Mouse (Mus musculus) spleen, adult 2 months (tissue): ENCODE results near the gene Rxrb. TPM values are rescaled to one million over a fixed set of nuclear protein-coding genes. Genes with fewer than 3 reads are reported as not detected.
"Not testable (repeated sequence)": the region's sequence is repeated elsewhere in the genome, so short reads cannot be mapped to it uniquely, and the experiment has no call there.

Experiments used
- DNase-seq, 2 experiments: peaks; one replicate each; pipeline versions ENCODE4 v3.0.0 to v3.0.0-alpha.2; 2012 to 2021; ENCODE audit warnings: low spot score in 2 of 2, low read depth in 1 of 2
- H3K27ac ChIP-seq: fragments of 200-500 bp; 2 replicates; pipeline ENCODE4 v1.5.1; 2012; ENCODE audit warnings: low read length, inconsistent platforms; ENCODE audit not compliant: insufficient read depth
- H3K27me3 ChIP-seq: fragments of 200-500 bp; 2 replicates; pipeline ENCODE4 v1.6.1; 2012; ENCODE audit warnings: mild to moderate bottlenecking, moderate library complexity, low read length, inconsistent platforms; ENCODE audit not compliant: control insufficient read depth, insufficient read depth
- H3K36me3 ChIP-seq: fragments of 200-500 bp; 2 replicates; pipeline ENCODE4 v1.6.1; 2012; ENCODE audit warnings: mild to moderate bottlenecking, low read length, inconsistent platforms; ENCODE audit not compliant: control insufficient read depth, insufficient read depth
- H3K4me1 ChIP-seq: fragments of 200-500 bp; 2 replicates; pipeline ENCODE4 v1.6.1; 2011; ENCODE audit warnings: inconsistent platforms; ENCODE audit not compliant: control insufficient read depth, insufficient read depth, insufficient read length
- H3K4me3 ChIP-seq: fragments of 200-500 bp; 2 replicates; pipeline ENCODE4 v1.5.1; 2011; ENCODE audit warnings: mild to moderate bottlenecking, inconsistent platforms; ENCODE audit not compliant: insufficient read depth, insufficient read length; ENCODE audit errors: extremely low read depth
- CTCF ChIP-seq: fragments of 200-500 bp; IDR thresholded peaks from 2 replicates; pipeline ENCODE4 v1.5.1; 2011; ENCODE audit warnings: mild to moderate bottlenecking, inconsistent platforms; ENCODE audit not compliant: insufficient read depth, insufficient read length, insufficient replicate concordance; ENCODE audit errors: extremely low read depth
- POLR2A ChIP-seq: fragments of 200-500 bp; IDR thresholded peaks from 2 replicates; pipeline ENCODE4 v1.6.1; 2011; ENCODE audit warnings: low read depth, low read length, inconsistent platforms
- WGBS: fragments of 180-500 bp; shearing (Covaris S2); methylation state at CpG from one replicate; pipeline ENCODE4 v1.1.7; 2018; 5-methylcytosine and 5-hydroxymethylcytosine counted together
- polyA plus RNA-seq: library from polyadenylated mRNA; depleted of rRNA; stranded (reverse); fragments of >200 nt; gene quantifications from 2 replicates; pipeline ENCODE4 v1.2.3, GENCODE M21; 2012

Rxrb gene
- polyA plus RNA-seq, 1 experiment, result 76.9 TPM

DNA sequence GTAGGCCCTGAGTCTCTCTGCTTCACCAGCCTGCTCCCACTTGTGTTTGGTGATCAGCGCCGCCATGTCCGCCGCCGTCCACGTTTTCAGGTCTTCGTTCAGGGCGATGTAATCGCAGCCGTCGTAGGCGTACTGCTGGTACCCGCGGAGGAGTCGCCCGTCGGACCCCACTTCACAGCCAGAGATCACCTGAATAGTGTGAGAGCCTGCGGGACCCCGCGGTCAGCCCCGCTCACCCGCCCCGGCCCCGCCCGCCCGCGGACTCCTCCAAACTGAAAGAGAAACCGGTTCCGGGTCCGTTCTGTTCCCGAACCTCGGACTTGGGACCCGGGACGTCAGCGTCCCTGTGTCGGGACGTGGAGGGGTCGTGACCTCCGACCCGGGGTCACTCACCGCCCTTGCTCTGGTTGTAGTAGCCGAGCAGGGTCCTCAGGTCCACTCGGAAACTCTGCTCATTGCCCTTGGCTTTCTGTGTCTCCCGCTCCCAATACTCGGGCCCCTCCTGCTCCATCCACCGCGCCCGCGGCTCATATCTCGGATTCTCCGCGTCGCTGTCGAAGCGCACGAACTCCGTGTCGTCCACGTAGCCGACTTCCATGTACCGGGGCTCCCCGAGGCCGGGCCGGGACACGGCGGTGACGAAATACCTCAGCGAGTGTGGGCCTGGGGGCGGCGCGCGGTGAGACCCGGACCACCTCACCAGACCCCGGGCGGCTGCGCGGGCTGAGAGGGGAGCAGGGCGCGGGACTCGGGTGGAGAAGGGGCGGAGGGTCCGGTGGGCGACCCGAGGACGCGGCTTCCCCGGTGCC is 32.1 kb upstream of the Rxrb start:
- no peak for TF ChIP-seq CTCF
- Histone ChIP-seq H3K27me3 (no peaks in the 10 kb centered on the region), H3K4me1 (peaks cover 10% of the 10 kb centered on the region; the same call in 1 of the 2 replicates), H3K27ac (peak overlapping the region; percentile 93), H3K4me3 (peak overlapping the region; percentile 87), H3K36me3 (peaks cover 23% of the 10 kb centered on the region)
- DNase-seq, result no peak
- WGBS, result under 1% methylated on average over 83 of the region's 87 CpGs

DNA sequence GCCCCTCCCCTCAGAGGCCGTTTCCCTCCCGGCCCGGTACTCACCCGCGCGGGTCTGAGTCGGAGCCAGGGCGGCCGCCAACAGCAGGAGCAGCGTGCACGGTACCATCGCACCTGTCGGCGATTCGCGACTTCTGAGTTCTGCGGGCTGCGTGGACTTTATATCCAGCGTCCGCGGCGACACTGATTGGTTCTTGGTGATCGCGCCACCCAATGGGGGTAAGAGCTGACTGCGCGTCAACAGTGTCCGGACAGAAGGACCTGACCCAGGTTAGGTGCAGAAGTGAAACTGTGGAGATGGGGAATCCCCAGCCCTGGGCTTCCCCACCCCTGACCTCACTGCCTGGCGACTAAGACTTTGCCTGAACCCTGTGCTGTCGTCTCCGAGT is 31.5 kb upstream of the Rxrb start, which contains the start of gene H2-K1:
TSS of gene H2-K1 (minus strand) at position 198 of the 388 bp plus-strand sequence.
- TF ChIP-seq CTCF (no peak), POLR2A (peak; percentile 100)
- under 1% methylated on average over 30 of the region's 30 CpGs for WGBS
- Histone ChIP-seq H3K4me3 (peak within 1 kb of the TSS; percentile 87), H3K4me1 (peaks cover 10% of the 10 kb centered on the region; the same call in 1 of the 2 replicates), H3K36me3 (peaks cover 23% of the 10 kb centered on the region), H3K27me3 (no peaks in the 10 kb centered on the region), H3K27ac (peak within 1 kb of the TSS; percentile 93)
- DNase-seq, result peak; percentile 97

DNA sequence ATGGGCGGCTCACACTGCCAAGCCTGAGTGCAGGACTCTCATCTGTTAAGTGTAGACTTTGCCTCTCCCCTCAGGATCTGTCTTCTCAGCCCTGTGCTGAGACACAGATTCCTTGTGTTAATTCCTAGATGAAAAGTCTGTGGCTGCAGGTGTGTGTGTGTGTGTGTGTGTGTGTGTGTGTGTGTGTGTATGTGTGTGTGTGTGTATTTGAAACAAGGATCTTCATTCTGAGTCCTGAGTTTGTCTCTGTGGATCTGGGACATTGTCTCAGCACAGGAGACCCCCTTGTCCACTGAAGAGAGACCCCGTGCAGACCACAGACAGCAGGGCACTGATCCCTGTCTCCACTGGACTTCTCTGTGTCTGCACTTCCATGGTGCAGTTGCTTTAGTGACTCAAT is 30.8 kb upstream of the Rxrb start:
- 30% methylated on average over 2 of the region's 2 CpGs for WGBS
- H3K4me1 ChIP-seq, DNase-seq, H3K27me3 ChIP-seq: not testable (repeated sequence)
- Histone ChIP-seq H3K36me3 (peaks cover 19% of the 10 kb centered on the region), H3K27ac (peak overlapping the region; percentile 83), H3K4me3 (peak overlapping the region; percentile 59)

DNA sequence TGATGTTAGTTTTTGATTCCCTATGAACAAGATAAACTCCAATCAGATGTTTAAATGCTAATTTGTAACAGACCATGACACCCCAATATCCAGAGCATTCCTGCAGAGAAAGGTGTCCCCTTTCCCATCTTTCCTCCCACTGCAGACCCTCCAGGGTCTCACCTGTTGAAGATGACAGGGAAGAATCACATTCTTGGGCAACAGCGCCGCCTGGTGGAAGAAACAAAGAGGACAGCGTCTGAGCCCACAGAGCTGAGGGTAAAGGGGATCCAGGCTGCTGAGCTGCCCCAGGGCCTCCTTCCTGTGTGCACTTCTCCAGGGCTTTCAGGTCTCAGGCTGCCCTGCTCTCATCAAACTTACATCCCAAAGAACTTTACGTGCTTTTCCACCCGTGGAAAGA is 28.2 kb upstream of the Rxrb start:
- 8% methylated on average over 5 of the region's 5 CpGs for WGBS
- peaks cover 4% of the 10 kb centered on the region; the same call in 1 of the 2 replicates for H3K4me1 ChIP-seq
- no peaks in the 10 kb centered on the region for H3K27me3 ChIP-seq
- peaks cover 10% of the 10 kb centered on the region for H3K36me3 ChIP-seq
- peak; percentile 38; the same call in 1 of the 2 replicates for TF ChIP-seq CTCF
- TF ChIP-seq POLR2A, result no peak
- DNase-seq, result peak in 1 of 2 experiments; percentile 56
- H3K4me3 ChIP-seq, result no peak overlapping the region
- no peak overlapping the region for H3K27ac ChIP-seq

DNA sequence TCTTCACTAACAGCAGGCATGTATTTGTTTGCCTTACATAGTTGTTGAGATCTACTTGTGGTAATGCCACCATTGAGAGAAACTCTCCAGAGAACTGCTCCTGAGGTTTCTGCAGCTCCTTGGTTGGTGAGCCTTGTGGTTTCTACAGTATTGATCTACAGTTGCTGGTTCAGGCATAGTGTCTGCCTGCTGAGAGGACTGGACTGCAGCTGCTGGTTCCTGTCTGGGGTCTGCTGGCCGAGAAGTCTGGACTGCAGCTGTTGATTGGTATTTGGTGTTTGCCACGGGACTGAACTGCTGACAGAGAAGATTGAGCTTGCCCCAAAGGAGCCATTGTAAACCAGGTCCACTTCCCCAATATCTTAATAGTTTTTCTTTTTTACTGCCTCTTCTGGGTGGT is 25.0 kb upstream of the Rxrb start:
- no peak for DNase-seq
- H3K4me1 ChIP-seq, result no peaks in the 10 kb centered on the region
- WGBS, result 61% methylated on average over 2 of the region's 2 CpGs
- H3K27me3 ChIP-seq, result no peaks in the 10 kb centered on the region
- H3K36me3 ChIP-seq, result no peaks in the 10 kb centered on the region
- no peak overlapping the region for H3K27ac ChIP-seq
- TF ChIP-seq CTCF (no peak), POLR2A (no peak)
- no peak overlapping the region for H3K4me3 ChIP-seq

DNA sequence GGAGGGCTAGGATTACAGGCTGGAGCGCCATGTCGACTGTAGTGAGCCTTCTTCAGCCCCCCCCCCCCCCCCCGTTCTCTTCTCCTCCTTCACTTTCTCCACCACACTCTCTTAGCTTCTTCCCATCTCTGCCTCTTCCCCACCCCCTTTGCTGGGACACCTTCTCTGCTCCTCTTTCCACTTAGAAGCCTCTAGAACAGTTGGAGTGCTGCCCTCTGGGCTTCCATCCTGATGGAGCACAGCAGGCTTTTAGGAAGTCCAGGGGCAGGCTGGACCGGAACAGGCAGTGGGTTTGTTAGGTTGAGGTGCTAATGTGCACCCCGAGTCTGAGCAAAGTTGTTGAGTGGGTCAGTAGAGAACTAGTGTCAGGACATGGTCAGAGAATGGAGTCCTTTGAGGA is 21.5 kb upstream of the Rxrb start:
- H3K4me1 ChIP-seq, result no peaks in the 10 kb centered on the region
- WGBS, result 81% methylated on average over 5 of the region's 5 CpGs
- DNase-seq, result no peak
- TF ChIP-seq POLR2A, result no peak
- TF ChIP-seq CTCF, result no peak
- H3K27me3 ChIP-seq, result no peaks in the 10 kb centered on the region
- H3K4me3 ChIP-seq, result no peak overlapping the region
- no peak overlapping the region for H3K27ac ChIP-seq
- H3K36me3 ChIP-seq, result no peaks in the 10 kb centered on the region

DNA sequence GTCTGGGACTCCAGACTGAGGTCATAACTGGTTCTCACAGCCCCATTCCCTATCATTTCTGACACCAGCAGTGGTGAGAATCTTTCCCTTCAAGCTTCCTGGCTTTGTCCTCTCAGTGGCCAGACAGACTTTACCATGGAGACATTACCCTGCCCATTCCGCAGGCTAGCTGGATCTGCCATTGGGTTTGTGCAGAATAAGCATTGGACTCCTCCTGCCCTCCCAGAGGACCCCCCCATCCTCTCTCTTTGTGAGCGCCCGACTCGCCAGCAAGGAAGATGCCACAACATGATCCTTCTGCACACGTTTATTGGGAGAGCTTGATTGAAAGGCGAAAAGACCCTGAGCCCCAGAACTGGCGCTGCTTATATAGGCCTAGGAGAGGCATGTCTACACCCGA is 18.2 kb upstream of the Rxrb start:
- no peaks in the 10 kb centered on the region for H3K4me1 ChIP-seq
- H3K27me3 ChIP-seq, result no peaks in the 10 kb centered on the region
- TF ChIP-seq POLR2A, result no peak
- TF ChIP-seq CTCF, result no peak
- no peak for DNase-seq
- H3K27ac ChIP-seq, result no peak overlapping the region
- no peak overlapping the region for H3K4me3 ChIP-seq
- WGBS, result 94% methylated on average over 8 of the region's 8 CpGs
- H3K36me3 ChIP-seq, result no peaks in the 10 kb centered on the region
